Mouse (Mus musculus) forebrain, embryonic 15.5 days (tissue): Measurements from ENCODE around the gene Rap1gap. TPM values are rescaled to one million over a fixed set of nuclear protein-coding genes. Genes with fewer than 3 reads are reported as not detected.
A peak's percentile ranks its signal among the peaks of the same experiment; 100 is the strongest.

Source experiments
- ATAC-seq: fragments of 200-750 bp; cut with Nextera tagmentation; replicated peaks from 2 replicates; pipeline ENCODE4 v1.8.0; 2017; ENCODE audit warnings: mild to moderate bottlenecking, moderate TSS enrichment, moderate library complexity
- H3K27ac ChIP-seq: fragments of 300-500 bp; sonication (generic); replicated peaks from 2 replicates; pipeline ENCODE4 v1.5.1; 2015; ENCODE audit warnings: mild to moderate bottlenecking, inconsistent platforms
- H3K27me3 ChIP-seq: fragments of 300-500 bp; sonication (generic); 2 replicates; pipeline ENCODE4 v1.6.1; 2015; ENCODE audit warnings: inconsistent platforms
- H3K36me3 ChIP-seq: fragments of 300-500 bp; sonication (generic); 2 replicates; pipeline ENCODE4 v1.6.1; 2015; ENCODE audit warnings: mild to moderate bottlenecking, inconsistent platforms
- H3K4me1 ChIP-seq: fragments of 300-500 bp; sonication (generic); 2 replicates; pipeline ENCODE4 v1.6.1; 2015; ENCODE audit warnings: inconsistent platforms
- H3K4me2 ChIP-seq: fragments of 300-500 bp; sonication (generic); replicated peaks from 2 replicates; pipeline ENCODE4 v1.6.1; 2015; ENCODE audit warnings: mild to moderate bottlenecking, inconsistent platforms
- H3K4me3 ChIP-seq: fragments of 300-500 bp; sonication (generic); 2 replicates; pipeline ENCODE4 v1.5.1; 2015; ENCODE audit warnings: mild to moderate bottlenecking, inconsistent platforms
- H3K9ac ChIP-seq: fragments of 300-500 bp; sonication (generic); replicated peaks from 2 replicates; pipeline ENCODE4 v1.6.1; 2015; ENCODE audit warnings: mild to moderate bottlenecking, inconsistent platforms
- H3K9me3 ChIP-seq: fragments of 300-500 bp; sonication (generic); 2 replicates; pipeline ENCODE4 v1.6.1; 2016; ENCODE audit warnings: inconsistent platforms
- WGBS: fragments of 180-500 bp; shearing (Covaris S2); methylation state at CpG from one replicate; pipeline ENCODE4 v1.1.7; 2015; ENCODE audit warnings: mixed read lengths; 5-methylcytosine and 5-hydroxymethylcytosine counted together
- polyA plus RNA-seq: library from polyadenylated mRNA; unstranded; fragments of >200 nt; fragmentation: Nextera tagmentation; extraction: Ambion mirVana; gene quantifications from 2 replicates; pipeline ENCODE4 v1.2.1, GENCODE M21; 2015

Rap1gap gene
- polyA plus RNA-seq, 1 experiment from 2014 or later, result 40.4 TPM

- peak overlapping the region; percentile 25; the same call in 1 of the 2 replicates for H3K27ac ChIP-seq
- no peaks in the 10 kb centered on the region for H3K9me3 ChIP-seq
- H3K4me2 ChIP-seq, result peak overlapping the region; percentile 94
- H3K9ac ChIP-seq, result peak overlapping the region; percentile 77
- peak; percentile 27; the same call in 1 of the 2 replicates for ATAC-seq
- H3K36me3 ChIP-seq, result no peaks in the 10 kb centered on the region
- peaks cover 59% of the 10 kb centered on the region for H3K4me1 ChIP-seq
- WGBS, result 10% methylated on average over 15 of the region's 15 CpGs
- H3K27me3 ChIP-seq, result 0 out of 2 replicates have a peak, but pooled peaks cover 3% of the 10 kb centered on the region
- peak overlapping the region; percentile 61 for H3K4me3 ChIP-seq
Observed at GRCm38 (mm10) chr4:137664980-137665675, 602 bp downstream of the Rap1gap start.

GRCm38 (mm10) chr4:137665791-137666190, 1.3 kb downstream of the Rap1gap start:
- Histone ChIP-seq H3K4me1 (peaks cover 53% of the 10 kb centered on the region), H3K27me3 (0 out of 2 replicates have a peak, but pooled peaks cover 3% of the 10 kb centered on the region), H3K36me3 (no peaks in the 10 kb centered on the region), H3K9ac (peak overlapping the region; percentile 77; the same call in 1 of the 2 replicates), H3K27ac (no peak overlapping the region), H3K4me3 (0 out of 2 replicates have a peak overlapping the region, but pooled peaks have one; percentile 61), H3K4me2 (0 out of 2 replicates have a peak overlapping the region, but pooled peaks have one; percentile 94), H3K9me3 (no peaks in the 10 kb centered on the region)
- 95% methylated on average over 5 of the region's 5 CpGs for WGBS
- ATAC-seq, result no peak

- no peak overlapping the region for H3K27ac ChIP-seq
- peaks cover 49% of the 10 kb centered on the region for H3K4me1 ChIP-seq
- no peaks in the 10 kb centered on the region for H3K36me3 ChIP-seq
- no peak overlapping the region for H3K4me2 ChIP-seq
- H3K9ac ChIP-seq, result no peak overlapping the region
- 0 out of 2 replicates have a peak, but pooled peaks cover 3% of the 10 kb centered on the region for H3K27me3 ChIP-seq
- WGBS, result 56% methylated on average over 5 of the region's 5 CpGs
- H3K9me3 ChIP-seq, result no peaks in the 10 kb centered on the region
- H3K4me3 ChIP-seq, result no peak overlapping the region
- no peak for ATAC-seq
Observed at GRCm38 (mm10) chr4:137666283-137666957, 1.9 kb downstream of the Rap1gap start.

GRCm38 (mm10) chr4:137666958-137667345, 2.4 kb downstream of the Rap1gap start:
- Histone ChIP-seq H3K4me1 (peaks cover 46% of the 10 kb centered on the region), H3K4me2 (no peak overlapping the region), H3K27ac (no peak overlapping the region), H3K4me3 (no peak overlapping the region), H3K36me3 (no peaks in the 10 kb centered on the region), H3K27me3 (0 out of 2 replicates have a peak, but pooled peaks cover 3% of the 10 kb centered on the region), H3K9ac (no peak overlapping the region), H3K9me3 (no peaks in the 10 kb centered on the region)
- WGBS, result 64% methylated on average over 8 of the region's 8 CpGs
- no peak for ATAC-seq

- no peaks in the 10 kb centered on the region for H3K36me3 ChIP-seq
- no peak overlapping the region for H3K4me2 ChIP-seq
- 43% methylated on average over 5 of the region's 5 CpGs for WGBS
- peaks cover 46% of the 10 kb centered on the region for H3K4me1 ChIP-seq
- no peaks in the 10 kb centered on the region for H3K9me3 ChIP-seq
- 0 out of 2 replicates have a peak, but pooled peaks cover 3% of the 10 kb centered on the region for H3K27me3 ChIP-seq
- 0 out of 2 replicates have a peak overlapping the region, but pooled peaks have one; percentile 0 for H3K27ac ChIP-seq
- no peak for ATAC-seq
- H3K4me3 ChIP-seq, result no peak overlapping the region
- H3K9ac ChIP-seq, result no peak overlapping the region
Observed at GRCm38 (mm10) chr4:137667747-137668146, 3.2 kb downstream of the Rap1gap start.

GRCm38 (mm10) chr4:137671711-137672500, 7.4 kb downstream of the Rap1gap start:
- Histone ChIP-seq H3K27me3 (no peaks in the 10 kb centered on the region), H3K9ac (no peak overlapping the region), H3K4me2 (no peak overlapping the region), H3K36me3 (no peaks in the 10 kb centered on the region), H3K4me3 (no peak overlapping the region), H3K9me3 (no peaks in the 10 kb centered on the region), H3K27ac (no peak overlapping the region), H3K4me1 (peaks cover 28% of the 10 kb centered on the region)
- no peak for ATAC-seq
- 76% methylated on average over 13 of the region's 13 CpGs for WGBS

GRCm38 (mm10) chr4:137675566-137675965, 11.0 kb downstream of the Rap1gap start:
- 47% methylated on average over 7 of the region's 7 CpGs for WGBS
- no peak for ATAC-seq
- peaks cover 22% of the 10 kb centered on the region for H3K4me1 ChIP-seq

GRCm38 (mm10) chr4:137676057-137676456, 11.5 kb downstream of the Rap1gap start:
- Histone ChIP-seq H3K4me2 (no peak overlapping the region), H3K27ac (no peak overlapping the region), H3K36me3 (no peaks in the 10 kb centered on the region), H3K4me1 (peaks cover 27% of the 10 kb centered on the region), H3K4me3 (no peak overlapping the region), H3K9me3 (no peaks in the 10 kb centered on the region), H3K9ac (no peak overlapping the region), H3K27me3 (no peaks in the 10 kb centered on the region)
- ATAC-seq, result 0 out of 2 replicates have a peak, but pooled peaks have one; percentile 21
- WGBS, result 6% methylated on average over 11 of the region's 11 CpGs

More at GRCm38 (mm10) chr4:137675566-137675965, 11.0 kb downstream of the Rap1gap start:
- Histone ChIP-seq H3K27me3 (no peaks in the 10 kb centered on the region), H3K27ac (no peak overlapping the region), H3K4me2 (no peak overlapping the region), H3K9ac (no peak overlapping the region), H3K4me3 (no peak overlapping the region), H3K9me3 (no peaks in the 10 kb centered on the region), H3K36me3 (no peaks in the 10 kb centered on the region)

- 59% methylated on average over 13 of the region's 13 CpGs for WGBS
- Histone ChIP-seq H3K4me1 (peaks cover 35% of the 10 kb centered on the region), H3K9ac (no peak overlapping the region)
Observed at GRCm38 (mm10) chr4:137676700-137677484, 12.4 kb downstream of the Rap1gap start.

GRCm38 (mm10) chr4:137677906-137678305, 13.4 kb downstream of the Rap1gap start:
- no peaks in the 10 kb centered on the region for H3K9me3 ChIP-seq
- no peak overlapping the region for H3K4me3 ChIP-seq
- H3K9ac ChIP-seq, result no peak overlapping the region
- peaks cover 37% of the 10 kb centered on the region for H3K4me1 ChIP-seq
- no peak overlapping the region for H3K27ac ChIP-seq
- H3K27me3 ChIP-seq, result no peaks in the 10 kb centered on the region
- 72% methylated on average over 5 of the region's 5 CpGs for WGBS
- no peaks in the 10 kb centered on the region for H3K36me3 ChIP-seq
- no peak for ATAC-seq
- H3K4me2 ChIP-seq, result no peak overlapping the region

More at GRCm38 (mm10) chr4:137676700-137677484, 12.4 kb downstream of the Rap1gap start:
- Histone ChIP-seq H3K4me2 (no peak overlapping the region), H3K27me3 (no peaks in the 10 kb centered on the region), H3K4me3 (no peak overlapping the region), H3K9me3 (no peaks in the 10 kb centered on the region), H3K27ac (no peak overlapping the region), H3K36me3 (no peaks in the 10 kb centered on the region)
- no peak for ATAC-seq

- no peak overlapping the region for H3K4me3 ChIP-seq
- H3K36me3 ChIP-seq, result no peaks in the 10 kb centered on the region
- no peak for ATAC-seq
- no peak overlapping the region for H3K4me2 ChIP-seq
- peaks cover 37% of the 10 kb centered on the region for H3K4me1 ChIP-seq
- no peaks in the 10 kb centered on the region for H3K9me3 ChIP-seq
- no peaks in the 10 kb centered on the region for H3K27me3 ChIP-seq
- no peak overlapping the region for H3K9ac ChIP-seq
- H3K27ac ChIP-seq, result no peak overlapping the region
- WGBS, result 78% methylated on average over 9 of the region's 9 CpGs
Observed at GRCm38 (mm10) chr4:137678568-137678967, 14.0 kb downstream of the Rap1gap start.
